Mouse (Mus musculus) intestine, embryonic 15.5 days (tissue): ENCODE results near the gene Lmf1. TPM values are rescaled to one million over a fixed set of nuclear protein-coding genes. Genes with fewer than 3 reads are reported as not detected.

ENCODE experiments used
- ATAC-seq: fragments of 200-750 bp; cut with Nextera tagmentation; 2 replicates; pipeline ENCODE4 v1.8.0; 2017; ENCODE audit warnings: moderate TSS enrichment, moderate library complexity
- H3K27ac ChIP-seq: fragments of 300-500 bp; sonication (generic); 2 replicates; pipeline ENCODE4 v1.5.1; 2015; ENCODE audit warnings: mild to moderate bottlenecking, inconsistent platforms
- H3K27me3 ChIP-seq: fragments of 300-500 bp; sonication (generic); replicated peaks from 2 replicates; pipeline ENCODE4 v1.6.1; 2015; ENCODE audit warnings: inconsistent platforms
- H3K36me3 ChIP-seq: fragments of 300-500 bp; sonication (generic); 2 replicates; pipeline ENCODE4 v1.6.1; 2015; ENCODE audit warnings: inconsistent platforms
- H3K4me1 ChIP-seq: fragments of 300-500 bp; sonication (generic); replicated peaks from 2 replicates; pipeline ENCODE4 v1.6.1; 2015; ENCODE audit warnings: inconsistent platforms
- H3K4me2 ChIP-seq: fragments of 300-500 bp; sonication (generic); replicated peaks from 2 replicates; pipeline ENCODE4 v1.6.1; 2015; ENCODE audit warnings: mild to moderate bottlenecking, inconsistent platforms
- H3K4me3 ChIP-seq: fragments of 300-500 bp; sonication (generic); replicated peaks from 2 replicates; pipeline ENCODE4 v1.5.1; 2015; ENCODE audit warnings: inconsistent platforms
- H3K9ac ChIP-seq: fragments of 300-500 bp; sonication (generic); 2 replicates; pipeline ENCODE4 v1.6.1; 2015; ENCODE audit warnings: inconsistent platforms
- H3K9me3 ChIP-seq: fragments of 300-500 bp; sonication (generic); 2 replicates; pipeline ENCODE4 v1.6.1; 2016; ENCODE audit warnings: inconsistent platforms
- WGBS: fragments of 180-500 bp; shearing (Covaris S2); methylation state at CpG from one replicate; pipeline ENCODE4 v1.1.7; 2015; 5-methylcytosine and 5-hydroxymethylcytosine counted together
- polyA plus RNA-seq: library from polyadenylated mRNA; unstranded; fragments of >200 nt; fragmentation: Nextera tagmentation; extraction: Ambion mirVana; gene quantifications from 2 replicates; pipeline ENCODE4 v1.2.1, GENCODE M21; 2015

Gene Lmf1
- polyA plus RNA-seq, 1 experiment from 2014 or later = 33.0 TPM

DNA sequence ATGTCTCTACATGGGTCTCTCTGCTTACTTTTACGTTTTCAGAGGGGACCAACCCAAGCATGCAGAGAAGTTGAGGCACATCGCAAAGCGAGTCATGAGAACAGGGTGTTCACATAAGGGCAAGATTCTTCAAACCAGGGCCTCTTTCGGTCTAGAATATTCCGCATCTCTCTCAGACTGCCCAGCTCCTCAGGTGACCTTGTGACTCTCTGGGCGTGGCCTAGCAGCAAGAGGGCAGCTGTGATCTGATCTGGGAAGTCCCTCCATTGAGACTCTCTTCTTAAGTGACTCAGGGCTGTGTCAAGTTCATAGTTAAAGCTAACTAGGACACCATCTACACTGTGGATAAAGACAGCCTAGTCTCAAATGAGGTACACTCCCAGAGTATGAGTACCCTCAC, 34.4 kb downstream of the Lmf1 start:
- H3K9ac ChIP-seq = no peak overlapping the region
- no peak overlapping the region for H3K4me2 ChIP-seq
- H3K27me3 ChIP-seq = no peaks in the 10 kb centered on the region
- H3K9me3 ChIP-seq = no peaks in the 10 kb centered on the region
- ATAC-seq = no peak
- no peaks in the 10 kb centered on the region for H3K36me3 ChIP-seq
- H3K4me1 ChIP-seq = peaks cover 18% of the 10 kb centered on the region; the same call in 1 of the 2 replicates
- 94% methylated on average over 6 of the region's 6 CpGs for WGBS
- no peak overlapping the region for H3K27ac ChIP-seq
- H3K4me3 ChIP-seq = no peak overlapping the region

DNA sequence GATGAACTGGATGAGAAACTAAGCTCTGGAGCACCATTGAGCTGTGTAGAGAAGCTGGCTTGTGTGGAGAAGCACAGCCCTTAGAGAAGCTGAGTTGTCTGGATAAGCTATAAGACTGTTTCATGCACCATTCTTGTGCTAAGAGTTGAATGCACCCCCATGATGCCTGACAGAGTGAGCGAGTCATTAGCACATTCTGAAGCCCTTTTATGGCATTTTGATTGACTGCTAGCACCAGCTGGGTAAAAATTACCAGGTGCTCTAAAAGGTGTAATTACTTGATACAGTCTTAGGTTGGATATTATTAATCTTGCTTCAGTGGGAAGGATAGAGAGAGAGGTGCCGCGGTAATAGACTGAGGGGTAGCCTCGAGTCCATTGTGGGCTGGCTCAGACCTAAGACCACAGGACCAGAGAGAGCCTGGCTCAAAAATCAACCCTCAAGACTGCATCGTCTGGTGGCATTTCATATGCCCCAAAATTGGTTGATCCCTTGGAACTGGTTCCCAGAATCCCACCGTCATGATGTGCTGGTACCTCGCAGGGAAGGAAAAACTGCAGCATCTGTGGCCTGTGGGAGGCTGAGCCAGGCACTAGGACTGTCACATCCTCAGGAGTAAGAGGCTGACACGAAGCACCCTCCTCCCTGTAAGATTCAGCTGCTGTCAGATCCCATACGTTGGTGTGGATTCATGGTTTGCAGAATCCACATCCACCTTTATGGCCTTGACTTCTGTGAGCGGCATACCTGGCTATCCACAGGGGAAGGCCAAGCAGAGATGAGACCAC, 36.0 kb downstream of the Lmf1 start:
- WGBS = 89% methylated on average over 10 of the region's 10 CpGs

GRCm38 (mm10) chr17:25618508-25619056, 39.7 kb downstream of the Lmf1 start:
- H3K4me3 ChIP-seq = no peak overlapping the region
- 0 out of 2 replicates have a peak, but pooled peaks cover 7% of the 10 kb centered on the region for H3K4me1 ChIP-seq
- no peaks in the 10 kb centered on the region; the same call in 1 of the 2 replicates for H3K9me3 ChIP-seq
- 44% methylated on average over 16 of the region's 16 CpGs for WGBS
- peak overlapping the region; percentile 57; the same call in 1 of the 2 replicates for H3K27ac ChIP-seq
- H3K4me2 ChIP-seq = peak overlapping the region; percentile 5; the same call in 1 of the 2 replicates
- ATAC-seq = peak; percentile 53; the same call in 1 of the 2 replicates
- no peak overlapping the region for H3K9ac ChIP-seq
- H3K36me3 ChIP-seq = no peaks in the 10 kb centered on the region
- no peaks in the 10 kb centered on the region for H3K27me3 ChIP-seq

More for the DNA sequence above, 36.0 kb downstream of the Lmf1 start:
- Histone ChIP-seq H3K4me1 (peaks cover 17% of the 10 kb centered on the region; the same call in 1 of the 2 replicates), H3K27me3 (no peaks in the 10 kb centered on the region), H3K4me2 (no peak overlapping the region), H3K27ac (no peak overlapping the region), H3K4me3 (no peak overlapping the region), H3K9me3 (no peaks in the 10 kb centered on the region), H3K9ac (no peak overlapping the region), H3K36me3 (no peaks in the 10 kb centered on the region)
- ATAC-seq = no peak

GRCm38 (mm10) chr17:25623441-25623840, 44.6 kb downstream of the Lmf1 start:
- no peak overlapping the region for H3K27ac ChIP-seq
- no peak for ATAC-seq
- WGBS = 80% methylated on average over 4 of the region's 4 CpGs
- H3K4me1 ChIP-seq = 0 out of 2 replicates have a peak, but pooled peaks cover 3% of the 10 kb centered on the region
- H3K9me3 ChIP-seq = no peaks in the 10 kb centered on the region; the same call in 1 of the 2 replicates
- no peak overlapping the region for H3K9ac ChIP-seq
- no peak overlapping the region for H3K4me3 ChIP-seq
- H3K27me3 ChIP-seq = no peaks in the 10 kb centered on the region
- no peaks in the 10 kb centered on the region for H3K36me3 ChIP-seq
- H3K4me2 ChIP-seq = no peak overlapping the region

GRCm38 (mm10) chr17:25623935-25624334, 45.0 kb downstream of the Lmf1 start:
- H3K4me3 ChIP-seq = no peak overlapping the region
- H3K27ac ChIP-seq = no peak overlapping the region

DNA sequence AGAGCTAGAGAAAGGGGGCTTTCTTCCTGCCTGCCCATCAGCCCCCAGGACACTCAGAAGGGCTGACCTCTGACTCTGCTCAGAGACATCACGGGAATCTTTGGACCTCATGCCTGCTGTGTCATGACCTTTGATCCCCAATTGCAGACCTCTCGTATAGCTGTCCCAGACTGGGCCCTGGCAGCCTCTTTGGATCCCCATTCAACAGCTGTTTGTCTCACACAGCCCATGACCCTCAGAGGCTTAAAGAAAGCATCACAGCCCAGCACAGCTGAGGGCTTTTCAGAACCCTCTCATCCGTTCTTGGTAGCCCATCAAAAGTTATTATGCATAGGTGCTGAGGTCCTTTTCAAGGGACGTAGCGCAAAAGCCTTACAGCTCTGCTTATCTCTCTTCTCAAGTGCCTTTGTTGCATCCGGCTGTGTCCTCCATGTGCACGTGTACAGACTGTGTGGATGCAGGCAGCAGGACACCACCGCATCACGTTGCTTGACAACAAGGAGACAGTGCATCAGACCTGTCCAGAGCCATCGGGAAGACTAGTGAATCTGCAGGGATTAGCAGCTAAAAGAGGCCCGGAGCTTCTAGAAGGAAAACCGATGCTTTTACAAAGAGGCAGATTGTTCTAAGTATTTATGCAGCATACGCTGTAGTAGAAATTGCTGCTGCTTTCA, 45.7 kb downstream of the Lmf1 start:
- H3K4me1 ChIP-seq = no peaks in the 10 kb centered on the region
- H3K9ac ChIP-seq = no peak overlapping the region
- no peak overlapping the region for H3K4me2 ChIP-seq
- no peak overlapping the region for H3K4me3 ChIP-seq
- ATAC-seq = no peak
- no peak overlapping the region for H3K27ac ChIP-seq
- no peaks in the 10 kb centered on the region; the same call in 1 of the 2 replicates for H3K9me3 ChIP-seq
- 64% methylated on average over 13 of the region's 13 CpGs for WGBS
- no peaks in the 10 kb centered on the region for H3K36me3 ChIP-seq
- no peaks in the 10 kb centered on the region for H3K27me3 ChIP-seq

More at GRCm38 (mm10) chr17:25623935-25624334, 45.0 kb downstream of the Lmf1 start:
- H3K9ac ChIP-seq = no peak overlapping the region
- no peak for ATAC-seq
- H3K36me3 ChIP-seq = no peaks in the 10 kb centered on the region
- no peaks in the 10 kb centered on the region; the same call in 1 of the 2 replicates for H3K9me3 ChIP-seq
- H3K27me3 ChIP-seq = no peaks in the 10 kb centered on the region
- WGBS = 74% methylated on average over 11 of the region's 11 CpGs
- no peak overlapping the region for H3K4me2 ChIP-seq
- H3K4me1 ChIP-seq = no peaks in the 10 kb centered on the region

GRCm38 (mm10) chr17:25625282-25625681, 46.4 kb downstream of the Lmf1 start:
- WGBS = 76% methylated on average over 7 of the region's 7 CpGs
- ATAC-seq = no peak
- no peak overlapping the region for H3K27ac ChIP-seq

DNA sequence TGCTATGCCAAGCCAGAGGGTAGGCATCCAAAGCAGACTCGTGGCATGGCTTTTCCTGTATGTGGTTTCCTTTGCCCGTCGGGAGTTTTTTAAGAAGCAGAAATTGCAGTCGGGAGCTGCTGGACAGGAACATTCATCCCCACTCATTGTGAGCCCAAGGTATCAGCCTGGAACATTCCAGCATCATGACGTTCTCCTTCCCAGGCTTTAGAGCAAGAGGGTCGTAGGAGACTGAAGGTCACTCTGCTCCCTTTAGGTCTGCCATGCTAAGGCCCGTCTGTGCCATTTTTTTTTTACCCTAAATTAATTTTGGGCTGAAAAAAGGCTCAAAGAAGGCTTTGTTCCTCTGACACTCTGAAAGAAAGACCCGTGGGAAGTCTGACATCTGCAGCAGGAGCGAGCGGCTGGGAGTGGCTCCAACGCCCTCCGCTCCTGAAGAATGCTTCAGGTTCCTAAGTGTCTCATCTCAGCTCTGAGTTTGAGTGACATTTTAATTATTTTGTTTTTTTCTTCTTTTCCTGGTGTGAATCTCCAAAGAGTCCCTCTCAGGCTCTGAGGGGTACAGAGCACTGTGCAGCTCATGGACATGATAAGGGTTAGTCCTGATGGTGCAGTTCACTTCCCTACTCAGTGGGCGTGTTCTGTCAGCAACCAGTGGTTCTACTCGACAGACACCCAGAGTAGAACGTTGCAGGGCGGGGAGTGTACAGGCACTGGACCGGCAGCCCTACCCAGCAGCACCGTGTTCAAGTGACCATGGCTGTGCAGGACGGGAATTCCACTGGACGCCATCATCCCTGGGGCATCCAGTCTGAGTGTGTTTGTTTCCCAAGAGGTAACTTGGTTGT, 47.5 kb downstream of the Lmf1 start:
- peak overlapping the region; percentile 19; the same call in 1 of the 2 replicates for H3K27ac ChIP-seq
- no peaks in the 10 kb centered on the region for H3K9me3 ChIP-seq
- no peaks in the 10 kb centered on the region for H3K4me1 ChIP-seq
- H3K9ac ChIP-seq = no peak overlapping the region
- peak; percentile 78 for ATAC-seq
- H3K4me2 ChIP-seq = no peak overlapping the region
- H3K36me3 ChIP-seq = no peaks in the 10 kb centered on the region
- H3K27me3 ChIP-seq = no peaks in the 10 kb centered on the region
- WGBS = 71% methylated on average over 20 of the region's 20 CpGs
- no peak overlapping the region for H3K4me3 ChIP-seq

More at GRCm38 (mm10) chr17:25625282-25625681, 46.4 kb downstream of the Lmf1 start:
- no peak overlapping the region for H3K4me3 ChIP-seq
- H3K36me3 ChIP-seq = no peaks in the 10 kb centered on the region
- H3K9me3 ChIP-seq = no peaks in the 10 kb centered on the region; the same call in 1 of the 2 replicates
- H3K9ac ChIP-seq = no peak overlapping the region
- no peak overlapping the region for H3K4me2 ChIP-seq
- H3K27me3 ChIP-seq = no peaks in the 10 kb centered on the region
- H3K4me1 ChIP-seq = no peaks in the 10 kb centered on the region

GRCm38 (mm10) chr17:25630313-25630712, 51.4 kb downstream of the Lmf1 start:
- H3K9me3 ChIP-seq = no peaks in the 10 kb centered on the region
- H3K4me2 ChIP-seq = no peak overlapping the region
- H3K27me3 ChIP-seq = no peaks in the 10 kb centered on the region
- no peaks in the 10 kb centered on the region for H3K4me1 ChIP-seq
- ATAC-seq = no peak
- no peak overlapping the region for H3K9ac ChIP-seq
- H3K36me3 ChIP-seq = peaks cover 5% of the 10 kb centered on the region; the same call in 1 of the 2 replicates
- H3K27ac ChIP-seq = no peak overlapping the region
- H3K4me3 ChIP-seq = no peak overlapping the region
- 89% methylated on average over 5 of the region's 5 CpGs for WGBS

GRCm38 (mm10) chr17:25634070-25634469, 55.2 kb downstream of the Lmf1 start:
- Histone ChIP-seq H3K27me3 (no peaks in the 10 kb centered on the region), H3K9me3 (no peaks in the 10 kb centered on the region), H3K4me3 (no peak overlapping the region), H3K9ac (no peak overlapping the region), H3K27ac (no peak overlapping the region), H3K4me1 (no peaks in the 10 kb centered on the region; the same call in 1 of the 2 replicates), H3K4me2 (no peak overlapping the region), H3K36me3 (peaks cover 5% of the 10 kb centered on the region; the same call in 1 of the 2 replicates)
- 82% methylated on average over 10 of the region's 10 CpGs for WGBS
- no peak for ATAC-seq

- Histone ChIP-seq H3K36me3 (peaks cover 5% of the 10 kb centered on the region; the same call in 1 of the 2 replicates), H3K4me1 (no peaks in the 10 kb centered on the region; the same call in 1 of the 2 replicates), H3K27me3 (no peaks in the 10 kb centered on the region), H3K9me3 (no peaks in the 10 kb centered on the region), H3K27ac (no peak overlapping the region), H3K4me2 (no peak overlapping the region), H3K9ac (no peak overlapping the region), H3K4me3 (no peak overlapping the region)
- 49% methylated on average over 8 of the region's 8 CpGs for WGBS
- ATAC-seq = peak; percentile 48
Observed at GRCm38 (mm10) chr17:25635387-25635786, 56.5 kb downstream of the Lmf1 start.
